Mouse (Mus musculus): ENCODE data around the gene Ccdc173.
A peak's percentile ranks its signal among the peaks of the same experiment; 100 is the strongest.

Ccdc173 gene

DNA sequence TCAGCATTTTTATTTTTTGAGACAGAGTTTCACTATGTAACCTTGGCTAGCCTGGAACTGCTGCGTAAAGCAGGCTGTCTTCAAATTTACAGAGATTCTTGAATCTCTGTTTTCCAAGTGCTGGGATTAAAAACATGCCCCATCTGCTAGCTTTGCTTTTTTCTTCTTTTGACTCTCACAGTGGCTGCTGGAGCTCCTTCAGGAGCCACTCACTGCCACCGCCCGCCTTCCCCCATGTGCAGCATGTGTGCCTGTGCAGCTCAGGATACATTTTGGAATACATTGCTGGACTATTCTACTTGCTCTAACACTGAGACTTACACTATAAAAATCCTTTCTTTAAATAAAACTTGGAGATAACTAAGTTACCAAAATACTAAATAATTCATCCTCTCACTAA is 16.0 kb downstream of the Ccdc173 start:
- H3K4me1 ChIP-seq (replicated peaks; ENCODE audit: low read depth, low read length): 0 out of 2 replicates have a peak, but pooled peaks cover 2% of the 10 kb centered on the region
- TF ChIP-seq POU5F1 (IDR thresholded peaks at IDR 0.05; ENCODE audit: borderline replicate concordance, low read length) (no peak), CTCF (conservative IDR thresholded peaks at IDR 0.05; ENCODE audit: low read length) (no peak), NANOG (IDR thresholded peaks at IDR 0.05; ENCODE audit: borderline replicate concordance, low read length) (no peak)
- H3K36me3 ChIP-seq (ENCODE audit: insufficient read depth, low read length): no peaks in the 10 kb centered on the region
- H3K4me3 ChIP-seq (replicated peaks; ENCODE audit: low read length): no peak overlapping the region
- H3K9me3 ChIP-seq (ENCODE audit: low read length): no peaks in the 10 kb centered on the region; the same call in 1 of the 2 replicates
- H3K27me3 ChIP-seq (ENCODE audit: insufficient read depth, low read length): no peaks in the 10 kb centered on the region

DNA sequence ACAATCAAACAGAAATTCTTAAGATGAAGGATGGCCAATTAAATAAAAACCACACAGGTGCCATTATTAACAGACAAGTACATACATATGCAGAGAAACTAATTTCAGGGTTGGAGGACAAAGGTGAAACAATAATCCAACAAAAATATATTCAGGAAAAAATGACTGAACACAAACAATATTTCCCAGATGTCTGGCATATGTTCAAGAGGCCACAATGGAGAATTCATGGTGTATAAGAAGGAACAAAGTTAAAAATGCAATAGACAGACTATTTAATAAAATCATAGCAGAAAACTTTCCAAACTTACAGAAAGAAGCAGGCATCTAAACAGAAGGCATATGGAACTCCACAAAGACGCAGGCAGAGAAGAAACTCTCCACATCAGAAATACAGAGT is 24.7 kb downstream of the Ccdc173 start:
- no peak for TF ChIP-seq CTCF (conservative IDR thresholded peaks at IDR 0.05; ENCODE audit: low read length)
- no peak for TF ChIP-seq POU5F1 (IDR thresholded peaks at IDR 0.05; ENCODE audit: borderline replicate concordance, low read length)
- no peak for TF ChIP-seq NANOG (IDR thresholded peaks at IDR 0.05; ENCODE audit: borderline replicate concordance, low read length)
- no peaks in the 10 kb centered on the region for H3K27me3 ChIP-seq (ENCODE audit: insufficient read depth, low read length)
- no peaks in the 10 kb centered on the region for H3K9me3 ChIP-seq (ENCODE audit: low read length)
- H3K4me1 ChIP-seq (replicated peaks; ENCODE audit: low read depth, low read length): peaks cover 5% of the 10 kb centered on the region; the same call in 1 of the 2 replicates
- no peaks in the 10 kb centered on the region for H3K36me3 ChIP-seq (ENCODE audit: insufficient read depth, low read length)
- H3K4me3 ChIP-seq (replicated peaks; ENCODE audit: low read length): no peak overlapping the region

DNA sequence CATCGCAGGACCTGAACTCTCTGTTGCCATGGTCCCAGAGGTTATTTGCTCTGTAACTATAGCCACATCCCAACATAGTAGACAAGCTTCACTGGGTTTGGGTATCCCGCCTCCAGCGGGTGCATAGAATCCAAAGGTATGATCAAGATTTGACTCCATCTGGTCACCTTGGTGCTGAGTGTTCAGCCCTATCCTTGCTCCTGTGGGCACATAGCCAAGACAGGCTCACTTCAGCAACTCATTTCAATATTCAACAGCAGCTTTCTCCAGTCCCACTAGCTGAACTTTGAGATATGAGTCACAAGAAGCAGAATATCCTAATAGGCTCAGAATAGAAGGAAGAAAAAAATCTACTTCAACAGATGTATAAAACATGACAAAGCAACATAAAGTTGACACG is 26.0 kb downstream of the Ccdc173 start:
- TF ChIP-seq CTCF (conservative IDR thresholded peaks at IDR 0.05; ENCODE audit: low read length): no peak
- no peak for TF ChIP-seq POU5F1 (IDR thresholded peaks at IDR 0.05; ENCODE audit: borderline replicate concordance, low read length)
- no peak for TF ChIP-seq NANOG (IDR thresholded peaks at IDR 0.05; ENCODE audit: borderline replicate concordance, low read length)
- H3K27me3 ChIP-seq (ENCODE audit: insufficient read depth, low read length): no peaks in the 10 kb centered on the region
- H3K36me3 ChIP-seq (ENCODE audit: insufficient read depth, low read length): no peaks in the 10 kb centered on the region
- no peaks in the 10 kb centered on the region for H3K9me3 ChIP-seq (ENCODE audit: low read length)
- H3K4me1 ChIP-seq (replicated peaks; ENCODE audit: low read depth, low read length): peaks cover 3% of the 10 kb centered on the region; the same call in 1 of the 2 replicates
- H3K4me3 ChIP-seq (replicated peaks; ENCODE audit: low read length): no peak overlapping the region

DNA sequence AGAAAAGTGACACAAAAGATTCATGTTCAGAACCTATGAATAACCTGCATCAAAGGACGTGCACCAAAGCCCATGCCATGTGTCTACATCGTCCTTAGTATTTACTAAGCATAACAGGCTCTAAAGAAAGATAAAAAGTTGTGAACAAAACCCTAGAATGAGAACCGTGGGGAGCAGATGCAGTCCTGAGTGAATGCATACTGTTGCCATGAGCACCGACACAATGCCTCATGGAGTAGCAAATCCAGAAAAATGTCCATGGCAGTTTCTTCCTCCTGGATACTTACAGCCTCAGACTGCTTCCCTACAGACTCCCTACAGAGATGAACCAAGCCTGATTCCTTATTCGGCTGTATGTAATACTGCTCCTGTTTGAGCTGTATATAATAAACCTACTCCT is 28.4 kb downstream of the Ccdc173 start:
- Histone ChIP-seq H3K4me1 (replicated peaks; ENCODE audit: low read depth, low read length) (peaks cover 3% of the 10 kb centered on the region; the same call in 1 of the 2 replicates), H3K27me3 (ENCODE audit: insufficient read depth, low read length) (no peaks in the 10 kb centered on the region)
- TF ChIP-seq POU5F1 (IDR thresholded peaks at IDR 0.05; ENCODE audit: borderline replicate concordance, low read length): no peak
- no peak for TF ChIP-seq CTCF (conservative IDR thresholded peaks at IDR 0.05; ENCODE audit: low read length)
- no peak for TF ChIP-seq NANOG (IDR thresholded peaks at IDR 0.05; ENCODE audit: borderline replicate concordance, low read length)

DNA sequence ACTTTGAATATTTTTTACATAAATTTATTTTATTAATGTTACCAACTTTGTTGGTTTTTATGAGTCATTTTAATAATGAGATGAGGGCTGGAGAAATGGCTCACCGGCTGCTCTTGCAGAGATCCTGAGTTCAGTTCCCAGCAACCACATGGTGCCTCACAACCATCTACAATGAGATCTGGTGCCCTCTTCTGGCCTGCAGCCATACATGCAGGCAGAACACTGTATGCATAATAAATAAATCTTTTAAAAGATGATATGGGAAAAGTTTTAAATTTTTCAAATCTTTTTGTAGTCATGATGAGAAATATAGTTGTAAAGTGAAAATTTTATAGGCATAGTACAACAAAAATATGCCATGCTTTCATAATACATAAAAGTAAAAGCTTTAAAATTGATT is 44.3 kb downstream of the Ccdc173 start:
- Histone ChIP-seq H3K36me3 (ENCODE audit: insufficient read depth, low read length) (peaks cover 89% of the 10 kb centered on the region), H3K27me3 (ENCODE audit: insufficient read depth, low read length) (no peaks in the 10 kb centered on the region), H3K4me1 (replicated peaks; ENCODE audit: low read depth, low read length) (no peaks in the 10 kb centered on the region), H3K4me3 (replicated peaks; ENCODE audit: low read length) (no peak overlapping the region), H3K9me3 (ENCODE audit: low read length) (no peaks in the 10 kb centered on the region)
- TF ChIP-seq CTCF (conservative IDR thresholded peaks at IDR 0.05; ENCODE audit: low read length) (peak; percentile 67), NANOG (IDR thresholded peaks at IDR 0.05; ENCODE audit: borderline replicate concordance, low read length) (no peak), POU5F1 (IDR thresholded peaks at IDR 0.05; ENCODE audit: borderline replicate concordance, low read length) (no peak)

More for the DNA sequence above, 28.4 kb downstream of the Ccdc173 start:
- no peaks in the 10 kb centered on the region for H3K36me3 ChIP-seq (ENCODE audit: insufficient read depth, low read length)
- H3K4me3 ChIP-seq (replicated peaks; ENCODE audit: low read length): no peak overlapping the region
- no peaks in the 10 kb centered on the region for H3K9me3 ChIP-seq (ENCODE audit: low read length)

DNA sequence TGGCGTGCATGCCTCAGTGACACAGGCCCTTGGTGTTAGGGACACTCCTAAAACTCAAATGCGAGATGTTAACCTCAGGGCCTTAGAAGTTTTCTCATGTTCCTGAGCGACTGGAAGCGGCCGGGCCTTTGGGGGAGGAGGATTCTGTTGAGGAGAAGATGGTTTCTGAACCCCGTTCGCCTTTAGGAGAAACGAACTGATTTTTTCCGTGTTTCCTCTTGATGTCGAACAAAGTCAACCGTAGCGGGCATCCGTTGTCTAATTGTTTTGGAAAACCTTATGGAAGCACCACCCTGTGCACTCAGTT is 65.9 kb downstream of the Ccdc173 start:
- H3K27me3 ChIP-seq (ENCODE audit: insufficient read depth, low read length): no peaks in the 10 kb centered on the region
- TF ChIP-seq POU5F1 (IDR thresholded peaks at IDR 0.05; ENCODE audit: borderline replicate concordance, low read length): no peak
- no peak for TF ChIP-seq CTCF (conservative IDR thresholded peaks at IDR 0.05; ENCODE audit: low read length)
- TF ChIP-seq NANOG (IDR thresholded peaks at IDR 0.05; ENCODE audit: borderline replicate concordance, low read length): no peak
- no peaks in the 10 kb centered on the region for H3K9me3 ChIP-seq (ENCODE audit: low read length)
- H3K4me1 ChIP-seq (replicated peaks; ENCODE audit: low read depth, low read length): peaks cover 36% of the 10 kb centered on the region
- H3K4me3 ChIP-seq (replicated peaks; ENCODE audit: low read length): peak overlapping the region; percentile 96
- no peaks in the 10 kb centered on the region for H3K36me3 ChIP-seq (ENCODE audit: insufficient read depth, low read length)

DNA sequence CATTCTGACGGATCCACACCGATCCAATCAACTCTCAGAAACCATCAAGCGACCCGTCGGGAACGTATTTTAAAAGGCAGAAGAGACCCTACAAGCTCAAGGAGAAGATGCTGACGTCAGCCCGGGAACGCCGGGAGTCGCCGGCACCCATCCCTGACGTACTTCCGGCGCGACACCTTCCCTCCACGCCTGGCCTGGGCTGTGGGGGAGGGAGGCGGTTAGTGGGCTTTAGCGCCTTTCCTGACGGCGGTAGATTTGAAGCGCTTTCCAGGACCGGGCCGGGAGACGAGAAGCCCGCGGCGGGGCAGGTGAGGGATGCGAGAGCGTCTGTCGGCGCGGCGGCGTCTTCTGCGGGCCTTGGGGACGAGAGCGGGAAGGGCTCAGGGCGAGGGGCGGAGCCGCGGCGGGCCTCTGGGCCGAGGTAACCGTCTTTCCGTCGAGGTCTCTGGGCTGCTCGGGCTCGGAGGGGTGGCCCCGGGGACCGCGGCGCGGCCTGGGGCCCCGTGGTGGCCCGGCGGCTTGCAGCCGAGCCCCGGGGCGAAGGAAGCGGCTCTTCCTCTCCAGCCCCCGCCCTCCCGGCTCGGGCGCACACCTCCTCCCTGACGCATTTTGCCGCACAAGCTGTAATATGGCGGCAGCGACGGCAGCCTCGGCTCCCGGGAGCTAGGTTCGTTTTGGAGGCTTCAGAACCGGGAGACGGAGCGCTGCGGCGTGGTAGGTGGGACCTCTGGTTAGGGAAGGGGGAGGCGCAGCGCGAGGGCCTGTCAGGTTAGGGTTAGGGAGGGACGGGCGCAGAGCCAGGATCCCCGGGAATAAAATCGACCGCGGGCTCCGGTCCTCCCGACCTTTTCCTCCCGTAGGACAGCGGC is 66.5 kb downstream of the Ccdc173 start:
- Histone ChIP-seq H3K4me3 (replicated peaks; ENCODE audit: low read length) (peak overlapping the region; percentile 96), H3K36me3 (ENCODE audit: insufficient read depth, low read length) (no peaks in the 10 kb centered on the region), H3K9me3 (ENCODE audit: low read length) (no peaks in the 10 kb centered on the region), H3K4me1 (replicated peaks; ENCODE audit: low read depth, low read length) (peaks cover 36% of the 10 kb centered on the region), H3K27me3 (ENCODE audit: insufficient read depth, low read length) (no peaks in the 10 kb centered on the region)
- no peak for TF ChIP-seq NANOG (IDR thresholded peaks at IDR 0.05; ENCODE audit: borderline replicate concordance, low read length)
- TF ChIP-seq POU5F1 (IDR thresholded peaks at IDR 0.05; ENCODE audit: borderline replicate concordance, low read length): no peak
- no peak for TF ChIP-seq CTCF (conservative IDR thresholded peaks at IDR 0.05; ENCODE audit: low read length)

DNA sequence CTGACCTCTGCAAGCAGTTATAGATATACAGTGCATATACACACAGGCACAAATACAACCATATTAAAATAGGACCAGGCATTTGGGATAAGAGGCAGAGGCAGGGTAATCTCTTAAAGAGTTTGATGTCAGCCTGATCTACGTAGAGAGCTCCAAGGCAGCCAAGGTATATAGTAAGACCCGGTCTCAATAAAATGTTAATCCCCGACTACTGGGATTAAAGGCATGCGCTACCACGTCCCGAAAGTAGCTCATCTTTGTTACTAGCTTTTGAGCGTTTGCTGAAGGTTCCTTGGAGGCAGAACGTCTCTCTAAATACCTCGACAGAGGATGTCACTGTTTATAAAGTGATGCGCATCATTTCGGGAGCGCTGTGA is 67.1 kb downstream of the Ccdc173 start, which contains the start of gene Ppig:
TSS of gene Ppig (plus strand) at position 273 of the 377 bp plus-strand sequence.
- no peaks in the 10 kb centered on the region for H3K9me3 ChIP-seq (ENCODE audit: low read length)
- no peak for TF ChIP-seq CTCF (conservative IDR thresholded peaks at IDR 0.05; ENCODE audit: low read length)
- no peak for TF ChIP-seq POU5F1 (IDR thresholded peaks at IDR 0.05; ENCODE audit: borderline replicate concordance, low read length)
- no peak for TF ChIP-seq NANOG (IDR thresholded peaks at IDR 0.05; ENCODE audit: borderline replicate concordance, low read length)
- H3K4me3 ChIP-seq (replicated peaks; ENCODE audit: low read length): peak within 1 kb of the TSS; percentile 96
- H3K27me3 ChIP-seq (ENCODE audit: insufficient read depth, low read length): no peaks in the 10 kb centered on the region
- H3K36me3 ChIP-seq (ENCODE audit: insufficient read depth, low read length): no peaks in the 10 kb centered on the region
- H3K4me1 ChIP-seq (replicated peaks; ENCODE audit: low read depth, low read length): peaks cover 35% of the 10 kb centered on the region

Measured in E14TG2a.4 (cell line).